Mouse (Mus musculus) limb, embryonic 11.5 days (tissue): ENCODE measurements around the gene Adarb1. TPM values are rescaled to one million over a fixed set of nuclear protein-coding genes. Genes with fewer than 3 reads are reported as not detected.

Experiments
- ATAC-seq: fragments of 200-750 bp; cut with Nextera tagmentation; 2 replicates; pipeline ENCODE4 v1.8.0; 2017; ENCODE audit warnings: low read depth; ENCODE audit not compliant: insufficient number of reproducible peaks, low FRiP score, low TSS enrichment
- DNase-seq: peaks from one replicate; pipeline ENCODE4 v3.0.0-alpha.2; 2015; ENCODE audit warnings: low spot score
- H3K27ac ChIP-seq: fragments of 300-500 bp; sonication (generic); replicated peaks from 2 replicates; pipeline ENCODE4 v1.5.1; 2014; ENCODE audit warnings: low read depth, mild to moderate bottlenecking, low read length
- H3K27me3 ChIP-seq: fragments of 300-500 bp; sonication (generic); 2 replicates; pipeline ENCODE4 v1.6.1; 2014; ENCODE audit warnings: mild to moderate bottlenecking, low read length, mixed read lengths; ENCODE audit not compliant: control insufficient read depth, insufficient read depth
- H3K36me3 ChIP-seq: fragments of 300-500 bp; sonication (generic); 2 replicates; pipeline ENCODE4 v1.6.1; 2014; ENCODE audit warnings: mild to moderate bottlenecking, low read length, moderate library complexity, mixed read lengths; ENCODE audit not compliant: control insufficient read depth, insufficient read depth
- H3K4me1 ChIP-seq: fragments of 300-500 bp; sonication (generic); 2 replicates; pipeline ENCODE4 v1.6.1; 2014; ENCODE audit warnings: low read length, mixed read lengths; ENCODE audit not compliant: control insufficient read depth, insufficient read depth
- H3K4me2 ChIP-seq: fragments of 300-500 bp; sonication (generic); 2 replicates; pipeline ENCODE4 v1.6.1; 2014; ENCODE audit warnings: low read depth, mild to moderate bottlenecking, moderate library complexity; ENCODE audit not compliant: severe bottlenecking
- H3K4me3 ChIP-seq: fragments of 300-500 bp; sonication (generic); 2 replicates; pipeline ENCODE4 v1.5.1; 2014; ENCODE audit warnings: low read depth, low read length
- H3K9ac ChIP-seq: fragments of 300-500 bp; sonication (generic); 2 replicates; pipeline ENCODE4 v1.6.1; 2014; ENCODE audit warnings: mild to moderate bottlenecking, low read length
- H3K9me3 ChIP-seq: fragments of 300-500 bp; sonication (generic); 2 replicates; pipeline ENCODE4 v1.6.1; 2016; ENCODE audit warnings: low read length; ENCODE audit not compliant: control insufficient read depth
- WGBS: fragments of 180-500 bp; shearing (Covaris S2); extraction: QIAGEN DNeasy Blood & Tissue Kit; methylation state at CpG from one replicate; pipeline ENCODE4 v1.1.7; 2014; 5-methylcytosine and 5-hydroxymethylcytosine counted together
- polyA plus RNA-seq: library from polyadenylated mRNA; unstranded; fragments of >200 nt; fragmentation: Nextera tagmentation; extraction: Ambion mirVana; gene quantifications from 2 replicates; pipeline ENCODE4 v1.2.1, GENCODE M21; 2014

Adarb1 gene
- polyA plus RNA-seq, 1 experiment from 2014 or later: 4.0 TPM

DNA sequence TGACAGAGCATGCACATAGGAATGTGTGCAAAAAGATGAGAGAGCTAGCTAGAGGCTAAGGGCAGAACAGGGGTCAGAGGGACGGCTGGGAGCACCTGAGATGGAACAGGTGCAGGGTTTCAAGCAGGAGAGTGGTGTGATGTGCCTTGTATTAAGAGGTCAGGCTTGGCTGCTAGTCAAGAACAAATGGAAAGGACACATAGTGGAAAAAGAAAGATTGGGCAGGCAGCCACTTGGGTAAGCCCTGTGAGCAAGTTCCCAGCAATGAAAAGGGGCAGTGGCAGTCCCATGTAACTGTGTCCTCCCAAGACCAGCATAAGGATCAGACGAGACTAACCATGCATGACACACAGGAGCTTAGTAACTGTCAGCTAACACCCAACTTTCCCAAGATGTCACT is 8.9 kb downstream of the Adarb1 start:
- Histone ChIP-seq H3K27ac (no peak overlapping the region), H3K9me3 (no peaks in the 10 kb centered on the region), H3K9ac (no peak overlapping the region), H3K27me3 (no peaks in the 10 kb centered on the region), H3K4me3 (no peak overlapping the region), H3K4me1 (0 out of 2 replicates have a peak, but pooled peaks cover 5% of the 10 kb centered on the region), H3K36me3 (no peaks in the 10 kb centered on the region), H3K4me2 (no peak overlapping the region)
- WGBS: 70% methylated on average over 2 of the region's 2 CpGs
- DNase-seq (no peak), ATAC-seq (no peak)

- H3K4me3 ChIP-seq: no peak overlapping the region
- DNase-seq (no peak), ATAC-seq (no peak)
- no peak overlapping the region for H3K27ac ChIP-seq
- H3K4me2 ChIP-seq: no peak overlapping the region
- no peaks in the 10 kb centered on the region for H3K9me3 ChIP-seq
- H3K27me3 ChIP-seq: no peaks in the 10 kb centered on the region
- 87% methylated on average over 9 of the region's 9 CpGs for WGBS
- no peak overlapping the region for H3K9ac ChIP-seq
- H3K4me1 ChIP-seq: no peaks in the 10 kb centered on the region
- H3K36me3 ChIP-seq: no peaks in the 10 kb centered on the region
Measured at GRCm38 (mm10) chr10:77408241-77408640, 9.8 kb downstream of the Adarb1 start.

- no peaks in the 10 kb centered on the region for H3K9me3 ChIP-seq
- no peak for ATAC-seq
- no peak overlapping the region for H3K27ac ChIP-seq
- WGBS: 92% methylated on average over 6 of the region's 6 CpGs
- H3K4me3 ChIP-seq: no peak overlapping the region
- H3K36me3 ChIP-seq: no peaks in the 10 kb centered on the region
- DNase-seq: no peak
- no peaks in the 10 kb centered on the region for H3K4me1 ChIP-seq
- H3K27me3 ChIP-seq: no peaks in the 10 kb centered on the region
- no peak overlapping the region for H3K9ac ChIP-seq
- no peak overlapping the region for H3K4me2 ChIP-seq
Measured at GRCm38 (mm10) chr10:77406486-77406885, 11.6 kb downstream of the Adarb1 start.

- H3K9ac ChIP-seq: no peak overlapping the region
- 67% methylated on average over 1 of the region's 1 CpGs for WGBS
- H3K27ac ChIP-seq: no peak overlapping the region
- no peaks in the 10 kb centered on the region for H3K27me3 ChIP-seq
- H3K4me1 ChIP-seq: no peaks in the 10 kb centered on the region
- H3K4me3 ChIP-seq: no peak overlapping the region
- ATAC-seq (no peak), DNase-seq (no peak)
- no peaks in the 10 kb centered on the region for H3K9me3 ChIP-seq
- H3K4me2 ChIP-seq: no peak overlapping the region
- no peaks in the 10 kb centered on the region for H3K36me3 ChIP-seq
Measured at GRCm38 (mm10) chr10:77402463-77402862, 15.6 kb downstream of the Adarb1 start.

- Histone ChIP-seq H3K36me3 (no peaks in the 10 kb centered on the region), H3K9ac (no peak overlapping the region), H3K4me2 (no peak overlapping the region), H3K27me3 (no peaks in the 10 kb centered on the region), H3K4me3 (no peak overlapping the region), H3K27ac (no peak overlapping the region), H3K9me3 (no peaks in the 10 kb centered on the region), H3K4me1 (no peaks in the 10 kb centered on the region)
- ATAC-seq: no peak
- WGBS: 90% methylated on average over 6 of the region's 6 CpGs
- DNase-seq: no peak
Measured at GRCm38 (mm10) chr10:77401039-77401438, 17.0 kb downstream of the Adarb1 start.

DNA sequence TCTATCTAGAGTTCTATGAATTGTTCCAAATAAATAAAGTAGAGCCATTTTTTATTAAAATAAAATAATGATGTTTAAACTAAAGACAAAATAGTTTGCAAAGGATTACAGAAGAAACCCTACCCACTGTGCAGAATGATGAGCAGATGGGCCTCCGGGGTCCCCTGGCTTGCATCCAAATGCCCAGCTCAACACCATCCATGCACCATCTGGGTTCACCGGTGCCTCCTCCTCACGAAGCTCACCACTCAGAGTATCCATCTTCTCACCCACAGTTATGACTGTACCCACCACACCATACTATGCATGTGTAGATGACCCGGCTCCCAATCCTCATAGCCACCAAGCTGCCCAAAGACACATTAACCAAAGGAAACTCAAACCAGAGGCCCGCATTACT is 18.1 kb downstream of the Adarb1 start:
- no peaks in the 10 kb centered on the region for H3K4me1 ChIP-seq
- H3K27ac ChIP-seq: no peak overlapping the region
- DNase-seq (no peak), ATAC-seq (no peak)
- no peak overlapping the region for H3K4me3 ChIP-seq
- H3K4me2 ChIP-seq: no peak overlapping the region
- H3K27me3 ChIP-seq: no peaks in the 10 kb centered on the region
- 89% methylated on average over 5 of the region's 5 CpGs for WGBS
- H3K36me3 ChIP-seq: no peaks in the 10 kb centered on the region
- H3K9me3 ChIP-seq: no peaks in the 10 kb centered on the region
- no peak overlapping the region for H3K9ac ChIP-seq

- Histone ChIP-seq H3K9ac (no peak overlapping the region), H3K4me3 (no peak overlapping the region), H3K9me3 (no peaks in the 10 kb centered on the region), H3K4me2 (no peak overlapping the region), H3K36me3 (no peaks in the 10 kb centered on the region), H3K4me1 (no peaks in the 10 kb centered on the region), H3K27me3 (no peaks in the 10 kb centered on the region), H3K27ac (no peak overlapping the region)
- DNase-seq (no peak), ATAC-seq (no peak)
- WGBS: 69% methylated on average over 3 of the region's 3 CpGs
Measured at GRCm38 (mm10) chr10:77398082-77398481, 20.0 kb downstream of the Adarb1 start.

DNA sequence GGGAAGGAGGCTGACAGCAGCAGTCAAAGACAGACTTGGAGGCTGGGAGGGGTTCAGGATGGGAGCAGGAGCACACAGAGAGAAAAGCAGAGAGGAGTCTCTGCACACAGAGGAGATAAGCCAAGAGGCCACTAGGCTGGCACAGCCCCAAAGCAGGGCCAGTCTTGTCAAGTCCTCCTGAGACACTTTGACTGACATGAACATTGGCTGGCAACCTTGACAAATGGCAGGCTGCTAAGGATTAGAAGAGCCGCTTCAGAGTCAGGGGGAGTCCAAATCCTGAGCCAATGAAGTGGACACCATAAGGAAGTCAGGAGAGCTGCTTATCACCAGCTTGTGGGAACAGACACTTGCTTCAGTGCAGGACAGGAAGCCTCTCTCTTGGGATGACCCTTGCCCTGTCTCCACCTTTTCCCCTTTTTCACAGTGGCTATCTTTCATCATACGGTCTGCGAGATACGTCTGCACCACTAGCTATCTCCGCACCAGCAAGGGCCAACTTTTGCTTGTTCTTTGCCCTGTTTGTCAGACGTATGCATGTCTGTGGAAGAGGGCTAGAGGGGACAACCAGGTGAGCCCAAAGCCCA is 20.9 kb downstream of the Adarb1 start:
- 83% methylated on average over 6 of the region's 6 CpGs for WGBS
- Histone ChIP-seq H3K27ac (no peak overlapping the region), H3K4me1 (no peaks in the 10 kb centered on the region), H3K4me3 (no peak overlapping the region), H3K9me3 (no peaks in the 10 kb centered on the region), H3K4me2 (no peak overlapping the region), H3K36me3 (no peaks in the 10 kb centered on the region), H3K27me3 (no peaks in the 10 kb centered on the region), H3K9ac (no peak overlapping the region)
- DNase-seq (no peak), ATAC-seq (no peak)

GRCm38 (mm10) chr10:77396015-77396414 is 22.1 kb downstream of the Adarb1 start:
- no peak overlapping the region for H3K4me2 ChIP-seq
- no peak overlapping the region for H3K27ac ChIP-seq
- no peak overlapping the region for H3K4me3 ChIP-seq
- H3K9me3 ChIP-seq: no peaks in the 10 kb centered on the region
- no peak for DNase-seq
- WGBS: 87% methylated on average over 1 of the region's 1 CpGs
- no peaks in the 10 kb centered on the region for H3K27me3 ChIP-seq
- no peaks in the 10 kb centered on the region for H3K4me1 ChIP-seq
- ATAC-seq: no peak
- no peaks in the 10 kb centered on the region for H3K36me3 ChIP-seq
- H3K9ac ChIP-seq: no peak overlapping the region
